Mouse (Mus musculus): Measurements from ENCODE around the gene Scd2. TPM values are rescaled to one million over a fixed set of nuclear protein-coding genes. Genes with fewer than 3 reads are reported as not detected.
"Not testable (repeated sequence)": the region's sequence is repeated elsewhere in the genome, so short reads cannot be mapped to it uniquely, and the experiment has no call there.

Gene Scd2
- polyA plus RNA-seq, 1 experiment from 2014 or later, result 311 TPM

DNA sequence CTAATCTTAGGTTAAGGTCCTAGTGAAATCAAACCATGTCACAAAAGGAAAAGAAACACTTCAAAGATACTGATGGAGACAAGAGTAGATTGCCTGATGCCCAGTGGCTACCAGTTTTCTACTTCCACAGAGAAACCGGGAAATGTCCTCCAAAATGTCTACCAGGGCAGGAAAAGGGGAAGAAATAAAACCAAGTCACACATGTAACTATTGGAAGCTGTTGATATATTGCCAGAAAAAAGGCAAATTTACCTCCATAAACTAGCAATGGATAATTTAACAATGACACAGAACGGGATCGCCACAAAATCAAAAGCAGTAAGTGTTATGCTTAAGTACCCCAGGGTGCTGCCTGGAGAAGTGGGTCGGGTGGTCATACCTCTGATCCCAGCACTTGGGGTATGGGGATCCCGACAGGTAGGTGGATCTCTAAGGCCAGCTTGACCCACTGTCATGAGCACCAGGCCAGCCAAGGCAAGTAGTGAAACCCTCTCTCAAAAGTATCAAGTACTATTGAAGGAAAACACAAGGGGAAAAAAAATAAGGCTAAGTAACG is 14.5 kb downstream of the Scd2 start:
- Histone ChIP-seq H3K4me2 (replicated peaks) (no peak overlapping the region), H3K36me3 (peaks cover 50% of the 10 kb centered on the region), H3K4me3 (no peak overlapping the region), H3K27ac (no peak overlapping the region), H3K27me3 (no peaks in the 10 kb centered on the region), H3K4me1 (peaks cover 6% of the 10 kb centered on the region), H3K9ac (no peak overlapping the region), H3K9me3 (no peaks in the 10 kb centered on the region)
- no peak for ATAC-seq (ENCODE audit: insufficient number of reproducible peaks, insufficient read depth, low FRiP score, low TSS enrichment)
- WGBS, result 82% methylated on average over 6 of the region's 6 CpGs

DNA sequence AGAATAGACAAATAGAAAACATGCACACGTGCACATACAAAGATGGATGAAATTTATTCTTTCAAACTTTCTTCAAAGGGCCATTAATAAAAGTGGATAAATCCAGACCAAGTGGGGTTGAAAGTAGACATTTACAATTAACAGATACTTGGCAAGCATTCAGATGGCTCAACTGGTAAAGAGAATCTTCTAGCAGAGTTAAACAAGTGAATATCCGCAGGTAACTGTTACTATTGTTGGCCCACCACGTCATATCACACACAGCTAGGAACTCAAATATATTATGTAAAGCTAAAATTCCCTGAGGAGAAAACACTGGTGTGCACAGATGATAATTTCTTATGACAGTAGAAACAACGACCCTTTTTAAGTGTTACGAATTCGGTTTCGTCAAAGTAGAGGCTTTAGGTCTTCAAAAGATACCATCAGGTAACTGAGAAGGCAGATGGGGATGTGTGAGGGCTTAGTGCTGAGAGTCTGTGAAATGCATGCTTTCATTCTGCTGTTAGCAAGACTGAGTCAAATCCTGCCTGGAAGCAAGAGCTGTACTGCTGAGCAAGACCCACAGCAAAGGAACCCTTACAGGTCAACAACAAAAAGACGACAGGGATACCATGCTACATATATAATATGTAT is 15.3 kb downstream of the Scd2 start:
- Histone ChIP-seq H3K27me3 (no peaks in the 10 kb centered on the region), H3K27ac (no peak overlapping the region), H3K4me2 (replicated peaks) (no peak overlapping the region), H3K9me3 (no peaks in the 10 kb centered on the region), H3K4me1 (peaks cover 6% of the 10 kb centered on the region), H3K36me3 (peaks cover 42% of the 10 kb centered on the region), H3K9ac (no peak overlapping the region), H3K4me3 (no peak overlapping the region)
- WGBS, result 86% methylated on average over 8 of the region's 8 CpGs
- no peak for ATAC-seq (ENCODE audit: insufficient number of reproducible peaks, insufficient read depth, low FRiP score, low TSS enrichment)

DNA sequence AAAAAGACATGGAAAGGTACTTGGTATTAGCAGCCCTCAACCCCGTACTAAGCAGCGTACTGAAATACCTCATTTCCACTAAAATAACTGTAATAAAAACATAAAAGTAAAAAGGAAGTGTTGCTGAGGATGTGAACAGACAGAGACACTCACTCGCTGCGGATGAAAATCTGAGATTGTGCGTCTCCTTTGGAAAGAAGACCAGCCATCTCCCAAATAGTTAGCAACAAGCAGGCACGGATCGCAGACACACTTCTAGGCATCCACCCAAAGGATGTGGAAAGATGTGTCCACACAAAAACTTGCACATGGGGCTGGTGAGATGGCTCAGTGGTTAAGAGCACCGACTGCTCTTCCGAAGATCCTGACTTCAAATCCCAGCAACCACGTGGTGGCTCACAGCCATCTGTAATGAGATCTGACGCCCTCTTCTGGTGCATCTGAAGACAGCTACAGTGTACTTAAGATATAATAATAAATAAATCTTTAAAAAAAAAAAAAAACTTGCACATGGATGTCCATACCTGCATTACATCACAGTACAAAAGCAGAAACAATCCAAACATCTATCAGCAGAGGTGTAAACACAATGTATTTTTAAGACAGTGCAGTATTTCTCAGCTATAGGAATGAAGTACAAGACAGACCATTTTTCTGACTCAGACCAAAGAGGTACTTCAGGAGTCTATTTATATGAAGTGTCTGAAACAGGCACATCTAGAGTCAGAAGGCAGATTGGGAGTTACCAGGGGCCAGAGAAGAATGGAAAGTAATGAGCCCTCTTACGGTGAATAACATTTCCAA is 16.1 kb downstream of the Scd2 start:
- H3K4me3 ChIP-seq, result no peak overlapping the region
- H3K4me2 ChIP-seq (replicated peaks), result no peak overlapping the region
- peaks cover 34% of the 10 kb centered on the region for H3K36me3 ChIP-seq
- ATAC-seq (ENCODE audit: insufficient number of reproducible peaks, insufficient read depth, low FRiP score, low TSS enrichment), result no peak
- H3K4me1 ChIP-seq, result peaks cover 11% of the 10 kb centered on the region
- H3K27ac ChIP-seq, result no peak overlapping the region
- 82% methylated on average over 12 of the region's 12 CpGs for WGBS
- H3K9me3 ChIP-seq, result no peaks in the 10 kb centered on the region
- no peaks in the 10 kb centered on the region for H3K27me3 ChIP-seq
- H3K9ac ChIP-seq, result no peak overlapping the region

DNA sequence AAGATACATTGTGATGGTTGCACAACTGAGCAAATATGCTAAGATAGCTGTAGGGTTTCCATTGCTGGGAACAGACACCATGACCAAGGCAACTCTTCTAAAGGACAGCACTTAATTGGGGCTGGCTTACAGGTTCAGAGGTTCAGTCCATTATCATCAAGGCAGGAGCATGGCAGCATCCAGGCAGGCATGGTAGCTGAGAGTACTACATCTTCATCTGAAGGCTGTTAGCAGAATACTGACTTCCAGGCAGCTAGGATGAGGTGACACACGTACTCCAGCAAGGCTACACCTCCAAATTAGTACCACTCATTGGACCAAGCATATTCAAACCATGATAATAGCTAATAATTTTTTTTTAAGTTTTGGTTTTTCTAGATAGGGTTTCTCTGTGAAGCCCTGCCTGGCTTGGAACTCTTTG is 16.7 kb downstream of the Scd2 start:
- H3K9me3 ChIP-seq; H3K27me3 ChIP-seq; H3K4me2 ChIP-seq (replicated peaks); H3K27ac ChIP-seq; ATAC-seq (ENCODE audit: insufficient number of reproducible peaks, insufficient read depth, low FRiP score, low TSS enrichment); H3K9ac ChIP-seq; H3K4me3 ChIP-seq: not testable (repeated sequence)
- Histone ChIP-seq H3K4me1 (peaks cover 11% of the 10 kb centered on the region), H3K36me3 (peaks cover 28% of the 10 kb centered on the region)
- WGBS, result 83% methylated on average over 1 of the region's 1 CpGs

- Histone ChIP-seq H3K9me3 (no peaks in the 10 kb centered on the region), H3K36me3 (peaks cover 22% of the 10 kb centered on the region), H3K27me3 (no peaks in the 10 kb centered on the region), H3K4me1 (peaks cover 11% of the 10 kb centered on the region), H3K9ac (no peak overlapping the region), H3K27ac (no peak overlapping the region), H3K4me3 (no peak overlapping the region), H3K4me2 (replicated peaks) (no peak overlapping the region)
- 52% methylated on average over 5 of the region's 5 CpGs for WGBS
- no peak for ATAC-seq (ENCODE audit: insufficient number of reproducible peaks, insufficient read depth, low FRiP score, low TSS enrichment)
Observed at GRCm38 (mm10) chr19:44310814-44311213, 17.3 kb downstream of the Scd2 start.

- Histone ChIP-seq H3K9ac (no peak overlapping the region), H3K36me3 (peaks cover 17% of the 10 kb centered on the region), H3K9me3 (no peaks in the 10 kb centered on the region), H3K27me3 (no peaks in the 10 kb centered on the region), H3K27ac (no peak overlapping the region), H3K4me2 (replicated peaks) (no peak overlapping the region), H3K4me1 (peaks cover 11% of the 10 kb centered on the region), H3K4me3 (no peak overlapping the region)
- WGBS, result 68% methylated on average over 8 of the region's 8 CpGs
- no peak for ATAC-seq (ENCODE audit: insufficient number of reproducible peaks, insufficient read depth, low FRiP score, low TSS enrichment)
Observed at GRCm38 (mm10) chr19:44311306-44312006, 18.0 kb downstream of the Scd2 start.

DNA sequence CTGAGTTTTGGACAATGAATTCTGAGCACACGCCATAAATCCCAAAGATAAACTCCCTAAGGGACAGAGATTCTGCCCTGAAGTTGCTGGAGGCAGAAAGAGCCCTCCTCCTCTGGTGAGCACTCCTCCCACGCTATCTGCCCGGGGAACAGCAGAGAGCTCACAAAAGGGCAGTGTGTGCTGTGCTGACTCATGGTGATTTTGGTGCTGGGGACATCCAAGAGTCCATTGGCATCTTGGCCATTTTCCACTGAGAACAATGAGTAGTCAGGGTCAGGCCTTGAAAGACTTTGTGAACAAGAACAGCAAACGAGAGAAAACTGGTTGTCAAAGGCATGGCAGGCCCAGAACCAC is 18.5 kb downstream of the Scd2 start:
- no peak for ATAC-seq (ENCODE audit: insufficient number of reproducible peaks, insufficient read depth, low FRiP score, low TSS enrichment)
- H3K4me3 ChIP-seq, result no peak overlapping the region
- no peak overlapping the region for H3K4me2 ChIP-seq (replicated peaks)
- H3K36me3 ChIP-seq, result peaks cover 13% of the 10 kb centered on the region
- H3K9ac ChIP-seq, result no peak overlapping the region
- no peak overlapping the region for H3K27ac ChIP-seq
- H3K4me1 ChIP-seq, result peaks cover 14% of the 10 kb centered on the region
- H3K9me3 ChIP-seq, result no peaks in the 10 kb centered on the region
- WGBS, result 35% methylated on average over 4 of the region's 4 CpGs
- no peaks in the 10 kb centered on the region for H3K27me3 ChIP-seq

DNA sequence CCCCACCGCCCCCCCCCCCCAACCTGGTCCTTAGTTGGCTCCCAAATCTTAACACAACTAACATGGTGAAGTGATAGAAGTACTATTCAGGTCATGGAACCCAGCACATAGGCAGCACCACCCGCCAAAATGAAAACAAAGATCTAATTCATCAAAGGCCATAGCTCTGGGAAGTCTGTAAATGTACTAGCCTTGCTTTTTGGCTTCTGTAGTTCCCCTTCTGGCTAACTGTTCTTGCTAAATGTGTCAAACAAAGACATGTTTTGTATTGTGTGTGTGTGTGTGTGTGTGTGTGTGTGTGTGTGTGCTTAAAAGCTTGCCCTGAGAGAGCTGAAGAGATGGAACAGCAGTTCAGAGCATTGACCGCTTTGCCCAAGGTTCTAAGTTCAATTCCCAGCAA is 19.6 kb downstream of the Scd2 start:
- WGBS, result 63% methylated on average over 3 of the region's 3 CpGs
- H3K4me3 ChIP-seq, result no peak overlapping the region
- H3K4me2 ChIP-seq (replicated peaks), result no peak overlapping the region
- H3K9ac ChIP-seq, result no peak overlapping the region
- no peak for ATAC-seq (ENCODE audit: insufficient number of reproducible peaks, insufficient read depth, low FRiP score, low TSS enrichment)
- no peaks in the 10 kb centered on the region for H3K27me3 ChIP-seq
- H3K36me3 ChIP-seq, result peaks cover 4% of the 10 kb centered on the region; the same call in 1 of the 2 replicates
- no peaks in the 10 kb centered on the region for H3K9me3 ChIP-seq
- H3K27ac ChIP-seq, result no peak overlapping the region
- H3K4me1 ChIP-seq, result peaks cover 14% of the 10 kb centered on the region

- peak; percentile 89 for ATAC-seq (ENCODE audit: insufficient number of reproducible peaks, insufficient read depth, low FRiP score, low TSS enrichment)
- 2% methylated on average over 18 of the region's 18 CpGs for WGBS
- Histone ChIP-seq H3K4me3 (peak overlapping the region; percentile 53), H3K9me3 (no peaks in the 10 kb centered on the region), H3K4me1 (peaks cover 14% of the 10 kb centered on the region), H3K4me2 (replicated peaks) (peak overlapping the region; percentile 85), H3K9ac (peak overlapping the region; percentile 47), H3K36me3 (no peaks in the 10 kb centered on the region), H3K27me3 (no peaks in the 10 kb centered on the region), H3K27ac (peak overlapping the region; percentile 78)
Observed at GRCm38 (mm10) chr19:44314327-44314759, 20.9 kb downstream of the Scd2 start.

GRCm38 (mm10) chr19:44314871-44315414 is 21.5 kb downstream of the Scd2 start:
- peak; percentile 82 for ATAC-seq (ENCODE audit: insufficient number of reproducible peaks, insufficient read depth, low FRiP score, low TSS enrichment)
- Histone ChIP-seq H3K4me1 (peaks cover 14% of the 10 kb centered on the region), H3K27me3 (no peaks in the 10 kb centered on the region), H3K4me2 (replicated peaks) (peak overlapping the region; percentile 85), H3K27ac (peak overlapping the region; percentile 78), H3K9ac (peak overlapping the region; percentile 47; the same call in 1 of the 2 replicates), H3K36me3 (no peaks in the 10 kb centered on the region), H3K4me3 (peak overlapping the region; percentile 53), H3K9me3 (no peaks in the 10 kb centered on the region)
- WGBS, result under 1% methylated on average over 11 of the region's 11 CpGs

- WGBS, result 46% methylated on average over 5 of the region's 5 CpGs
- H3K36me3 ChIP-seq, result no peaks in the 10 kb centered on the region
- H3K4me2 ChIP-seq (replicated peaks), result no peak overlapping the region
- no peak overlapping the region for H3K9ac ChIP-seq
- H3K4me3 ChIP-seq, result no peak overlapping the region
- H3K27ac ChIP-seq, result no peak overlapping the region
- ATAC-seq (ENCODE audit: insufficient number of reproducible peaks, insufficient read depth, low FRiP score, low TSS enrichment), result no peak
- H3K9me3 ChIP-seq, result no peaks in the 10 kb centered on the region
- peaks cover 8% of the 10 kb centered on the region for H3K4me1 ChIP-seq
- no peaks in the 10 kb centered on the region for H3K27me3 ChIP-seq
Observed at GRCm38 (mm10) chr19:44316752-44317315, 23.4 kb downstream of the Scd2 start.

All from embryonic facial prominence, embryonic 12.5 days (tissue).